Mouse (Mus musculus): ENCODE results near the gene Sec61g. TPM values are rescaled to one million over a fixed set of nuclear protein-coding genes. Genes with fewer than 3 reads are reported as not detected.

Gene Sec61g
- polyA plus RNA-seq, 1 experiment, result 21.5 TPM

- no peaks in the 10 kb centered on the region for H3K4me1 ChIP-seq (ENCODE audit: control insufficient read depth, insufficient read depth, low read length)
- TF ChIP-seq POLR2A (IDR thresholded peaks at IDR 0.05; ENCODE audit: borderline replicate concordance, insufficient read depth, low read length) (no peak), CTCF (IDR thresholded peaks at IDR 0.05; ENCODE audit: borderline replicate concordance, insufficient read depth, low read depth, low read length) (no peak)
- no peak for DNase-seq
- H3K27me3 ChIP-seq (ENCODE audit: control insufficient read depth, insufficient read depth, low read length), result no peaks in the 10 kb centered on the region
- no peak overlapping the region for H3K4me3 ChIP-seq (replicated peaks; ENCODE audit: insufficient read depth, low read depth, low read length)
- WGBS, result 94% methylated on average over 5 of the region's 5 CpGs
- H3K27ac ChIP-seq (ENCODE audit: insufficient read depth, low read length), result no peak overlapping the region
These were observed 5.1 kb downstream of the Sec61g start for GRCm38 (mm10) chr11:16503150-16503549.

DNA sequence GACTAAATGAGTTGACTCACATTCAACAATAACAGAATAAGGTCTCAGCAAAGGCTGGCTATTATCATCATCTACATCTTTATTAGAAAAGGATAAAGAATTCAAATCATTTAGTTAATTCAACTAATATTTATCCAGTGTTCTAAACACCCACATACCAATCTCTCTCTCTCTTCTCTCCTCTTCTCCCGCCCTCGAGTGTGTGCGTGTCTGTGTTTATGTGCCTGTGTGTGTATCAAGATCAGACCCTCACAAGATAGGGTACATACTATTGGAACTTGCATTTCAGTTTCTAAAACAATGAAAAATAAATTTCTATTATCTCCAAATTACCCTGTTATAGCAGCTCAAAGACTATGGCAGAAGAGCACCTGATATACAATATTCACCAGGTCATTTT is 5.5 kb downstream of the Sec61g start:
- no peak for DNase-seq
- Histone ChIP-seq H3K4me3 (replicated peaks; ENCODE audit: insufficient read depth, low read depth, low read length) (no peak overlapping the region), H3K4me1 (ENCODE audit: control insufficient read depth, insufficient read depth, low read length) (no peaks in the 10 kb centered on the region), H3K27ac (ENCODE audit: insufficient read depth, low read length) (no peak overlapping the region), H3K27me3 (ENCODE audit: control insufficient read depth, insufficient read depth, low read length) (no peaks in the 10 kb centered on the region)
- TF ChIP-seq POLR2A (IDR thresholded peaks at IDR 0.05; ENCODE audit: borderline replicate concordance, insufficient read depth, low read length), result no peak
- TF ChIP-seq CTCF (IDR thresholded peaks at IDR 0.05; ENCODE audit: borderline replicate concordance, insufficient read depth, low read depth, low read length), result no peak
- 92% methylated on average over 3 of the region's 3 CpGs for WGBS

GRCm38 (mm10) chr11:16498756-16499680 is 9.3 kb downstream of the Sec61g start:
- Histone ChIP-seq H3K4me1 (ENCODE audit: control insufficient read depth, insufficient read depth, low read length) (no peaks in the 10 kb centered on the region), H3K27me3 (ENCODE audit: control insufficient read depth, insufficient read depth, low read length) (no peaks in the 10 kb centered on the region), H3K27ac (ENCODE audit: insufficient read depth, low read length) (no peak overlapping the region), H3K4me3 (replicated peaks; ENCODE audit: insufficient read depth, low read depth, low read length) (no peak overlapping the region)
- TF ChIP-seq POLR2A (IDR thresholded peaks at IDR 0.05; ENCODE audit: borderline replicate concordance, insufficient read depth, low read length), result no peak
- TF ChIP-seq CTCF (IDR thresholded peaks at IDR 0.05; ENCODE audit: borderline replicate concordance, insufficient read depth, low read depth, low read length), result no peak
- no peak for DNase-seq
- 50% methylated on average over 1 of the region's 1 CpGs for WGBS

Other genes starting within 250 kb of the Sec61g start
- 3.9 and 4.8 TPM in 2 replicates for gene Egfr, start 243.7 kb upstream of the Sec61g start, polyA plus RNA-seq (2012; rRNA removed)

Data from cerebellum, adult 2 months (tissue).